Mouse (Mus musculus) ovary, postnatal 14 days (tissue): ENCODE measurements around the gene Oit3.
"Not testable (repeated sequence)": the region's sequence is repeated elsewhere in the genome, so short reads cannot be mapped to it uniquely, and the experiment has no call there.

Experiments used
- DNase-seq: peaks from one replicate; pipeline ENCODE4 v3.0.0; 2022; ENCODE audit warnings: low spot score

Oit3 gene

GRCm38 (mm10) chr10:59429448-59430135 lies 12.0 kb downstream of the Oit3 start:
- DNase-seq: no peak

GRCm38 (mm10) chr10:59426371-59426770 lies 15.2 kb downstream of the Oit3 start:
- no peak for DNase-seq

- peak; percentile 29 for DNase-seq
Measured at GRCm38 (mm10) chr10:59425369-59425768, 16.2 kb downstream of the Oit3 start.

- no peak for DNase-seq
Measured at GRCm38 (mm10) chr10:59424453-59424852, 17.1 kb downstream of the Oit3 start.

- DNase-seq: no peak
Measured at GRCm38 (mm10) chr10:59419516-59419915, 22.1 kb downstream of the Oit3 start.

- DNase-seq: no peak
Measured at GRCm38 (mm10) chr10:59416623-59417022, 25.0 kb downstream of the Oit3 start.

GRCm38 (mm10) chr10:59413711-59414110 lies 27.9 kb downstream of the Oit3 start:
- DNase-seq: no peak

- no peak for DNase-seq
Measured at GRCm38 (mm10) chr10:59410264-59410663, 31.3 kb downstream of the Oit3 start.

GRCm38 (mm10) chr10:59408499-59408898 lies 33.1 kb downstream of the Oit3 start:
- DNase-seq: no peak

- DNase-seq: no peak
Measured at GRCm38 (mm10) chr10:59403793-59404149, 37.8 kb downstream of the Oit3 start.

- no peak for DNase-seq
Measured at GRCm38 (mm10) chr10:59402899-59403792, 38.4 kb downstream of the Oit3 start, which contains the start of gene Pla2g12b. Gene Pla2g12b, plus strand, starts transcription at chr10:59403660.

- DNase-seq: not testable (repeated sequence)
Measured at GRCm38 (mm10) chr10:59395461-59395860, 46.1 kb downstream of the Oit3 start, which contains the start of gene Gm10273. Gene Gm10273, plus strand, starts transcription at chr10:59395632.

- no peak for DNase-seq
Measured at GRCm38 (mm10) chr10:59391907-59392306, 49.7 kb downstream of the Oit3 start.

- DNase-seq: no peak
Measured at GRCm38 (mm10) chr10:59389652-59390051, 51.9 kb downstream of the Oit3 start.

- DNase-seq: no peak
Measured at GRCm38 (mm10) chr10:59386951-59387350, 54.6 kb downstream of the Oit3 start.

GRCm38 (mm10) chr10:59381563-59381962 lies 60.0 kb downstream of the Oit3 start:
- DNase-seq: not testable (repeated sequence)

- no peak for DNase-seq
Measured at GRCm38 (mm10) chr10:59380411-59380821, 61.2 kb downstream of the Oit3 start.

- DNase-seq: no peak
Measured at GRCm38 (mm10) chr10:59379927-59380326, 61.7 kb downstream of the Oit3 start.

- no peak for DNase-seq
Measured at GRCm38 (mm10) chr10:59378728-59379127, 62.9 kb downstream of the Oit3 start.

- DNase-seq: no peak
Measured at GRCm38 (mm10) chr10:59377906-59378305, 63.7 kb downstream of the Oit3 start.
